Mouse (Mus musculus) ES-E14 (cell line): ENCODE measurements at regions not wholly inside any gene's neighbourhood (a gene's known extent, or its start where the extent isn't known, plus 50 kb on each side); places are given as distances from the start of the nearest gene placed in this dataset.

ENCODE experiments used
- CHD2 ChIP-seq: IDR thresholded peaks from 2 replicates; pipeline ENCODE4 v1.6.1; 2014; ENCODE audit warnings: mild to moderate bottlenecking, low read depth, low read length, inconsistent platforms
- HCFC1 ChIP-seq: IDR thresholded peaks from 2 replicates; pipeline ENCODE4 v1.6.1; 2012; ENCODE audit warnings: low read length, inconsistent platforms, borderline replicate concordance; ENCODE audit not compliant: insufficient read depth
- MAFK ChIP-seq: IDR thresholded peaks from 2 replicates; pipeline ENCODE4 v1.6.1; 2014; ENCODE audit warnings: mild to moderate bottlenecking, low read depth, low read length, inconsistent platforms; ENCODE audit not compliant: insufficient read depth
- ZC3H11A ChIP-seq: IDR thresholded peaks from 2 replicates; pipeline ENCODE4 v1.6.1; 2012; ENCODE audit warnings: low read depth, mild to moderate bottlenecking, inconsistent platforms, low read length, borderline replicate concordance

- TF ChIP-seq ZC3H11A (no peak), HCFC1 (no peak), CHD2 (no peak), MAFK (no peak)
Observed at GRCm38 (mm10) chr13:40429831-40430230, 68.6 kb upstream of the Ofcc1 start.
